Mouse (Mus musculus) intestine, postnatal 0 days (tissue): ENCODE results near the gene U2af1. TPM values are rescaled to one million over a fixed set of nuclear protein-coding genes. Genes with fewer than 3 reads are reported as not detected.

ENCODE experiments used
- ATAC-seq: fragments of 200-750 bp; cut with Nextera tagmentation; 2 replicates; pipeline ENCODE4 v1.8.0; 2017; ENCODE audit warnings: mild to moderate bottlenecking, moderate TSS enrichment, moderate library complexity
- H3K27ac ChIP-seq: fragments of 300-500 bp; sonication (generic); 2 replicates; pipeline ENCODE4 v1.5.1; 2014; ENCODE audit warnings: mild to moderate bottlenecking, low read depth, low read length, moderate library complexity
- H3K27me3 ChIP-seq: fragments of 300-500 bp; sonication (generic); replicated peaks from 2 replicates; pipeline ENCODE4 v1.6.1; 2014; ENCODE audit warnings: low read length, mixed read lengths; ENCODE audit not compliant: control insufficient read depth, insufficient read depth
- H3K36me3 ChIP-seq: fragments of 300-500 bp; sonication (generic); 2 replicates; pipeline ENCODE4 v1.6.1; 2014; ENCODE audit warnings: mild to moderate bottlenecking, moderate library complexity; ENCODE audit not compliant: control insufficient read depth, insufficient read depth
- H3K4me1 ChIP-seq: fragments of 300-500 bp; sonication (generic); replicated peaks from 2 replicates; pipeline ENCODE4 v1.6.1; 2014; ENCODE audit warnings: antibody characterized with exemption, low read length, mixed read lengths; ENCODE audit not compliant: control insufficient read depth, insufficient read depth
- H3K4me2 ChIP-seq: fragments of 300-500 bp; sonication (generic); replicated peaks from 2 replicates; pipeline ENCODE4 v1.6.1; 2014; ENCODE audit warnings: low read depth, mild to moderate bottlenecking, moderate library complexity
- H3K4me3 ChIP-seq: fragments of 300-500 bp; sonication (generic); 2 replicates; pipeline ENCODE4 v1.5.1; 2014; ENCODE audit warnings: low read depth, low read length
- H3K9ac ChIP-seq: fragments of 300-500 bp; sonication (generic); 2 replicates; pipeline ENCODE4 v1.6.1; 2014; ENCODE audit warnings: mild to moderate bottlenecking, low read depth, low read length
- H3K9me3 ChIP-seq: fragments of 300-500 bp; sonication (generic); 2 replicates; pipeline ENCODE4 v1.6.1; 2016; ENCODE audit warnings: mixed run types; ENCODE audit not compliant: control insufficient read depth
- CTCF ChIP-seq: sonication (generic); IDR thresholded peaks from 2 replicates; pipeline ENCODE4 v1.5.1; 2016; ENCODE audit warnings: low read depth, mild to moderate bottlenecking, control low read depth, antibody characterized with exemption, moderate library complexity
- WGBS: fragments of 180-500 bp; shearing (Covaris S2); extraction: QIAGEN DNeasy Blood & Tissue Kit; methylation state at CpG from one replicate; pipeline ENCODE4 v1.1.7; 2014; 5-methylcytosine and 5-hydroxymethylcytosine counted together
- polyA plus RNA-seq: library from polyadenylated mRNA; unstranded; fragments of >200 nt; fragmentation: Nextera tagmentation; extraction: Ambion mirVana; gene quantifications from 2 replicates; pipeline ENCODE4 v1.2.1, GENCODE M21; 2015

Gene U2af1
- polyA plus RNA-seq, 1 experiment from 2014 or later: 151 TPM

GRCm38 (mm10) chr17:31670163-31670562 lies 11.5 kb upstream of the U2af1 start:
- TF ChIP-seq CTCF: no peak

GRCm38 (mm10) chr17:31668306-31668705 lies 9.6 kb upstream of the U2af1 start:
- Histone ChIP-seq H3K4me3 (no peak overlapping the region), H3K27me3 (no peaks in the 10 kb centered on the region), H3K9me3 (no peaks in the 10 kb centered on the region), H3K36me3 (no peaks in the 10 kb centered on the region), H3K4me1 (no peaks in the 10 kb centered on the region), H3K27ac (no peak overlapping the region), H3K9ac (no peak overlapping the region), H3K4me2 (no peak overlapping the region)
- 72% methylated on average over 8 of the region's 9 CpGs for WGBS
- TF ChIP-seq CTCF: no peak
- no peak for ATAC-seq

More at GRCm38 (mm10) chr17:31670163-31670562, 11.5 kb upstream of the U2af1 start:
- 63% methylated on average over 11 of the region's 11 CpGs for WGBS
- H3K9me3 ChIP-seq: no peaks in the 10 kb centered on the region
- no peak overlapping the region for H3K4me3 ChIP-seq
- H3K9ac ChIP-seq: no peak overlapping the region
- no peak for ATAC-seq
- H3K36me3 ChIP-seq: no peaks in the 10 kb centered on the region
- no peaks in the 10 kb centered on the region for H3K4me1 ChIP-seq
- no peak overlapping the region for H3K4me2 ChIP-seq
- no peak overlapping the region for H3K27ac ChIP-seq
- no peaks in the 10 kb centered on the region for H3K27me3 ChIP-seq

GRCm38 (mm10) chr17:31664760-31665159 lies 6.1 kb upstream of the U2af1 start:
- 9% methylated on average over 4 of the region's 4 CpGs for WGBS
- TF ChIP-seq CTCF: peak; percentile 96
- ATAC-seq: peak; percentile 79

GRCm38 (mm10) chr17:31662855-31663254 lies 4.2 kb upstream of the U2af1 start:
- ATAC-seq: no peak
- H3K4me2 ChIP-seq: no peak overlapping the region
- no peaks in the 10 kb centered on the region for H3K9me3 ChIP-seq
- no peak overlapping the region for H3K27ac ChIP-seq
- 0 out of 2 replicates have a peak, but pooled peaks have one; percentile 21 for TF ChIP-seq CTCF
- 0 out of 2 replicates have a peak, but pooled peaks cover 5% of the 10 kb centered on the region for H3K4me1 ChIP-seq
- H3K4me3 ChIP-seq: no peak overlapping the region
- no peaks in the 10 kb centered on the region for H3K36me3 ChIP-seq
- no peak overlapping the region for H3K9ac ChIP-seq
- H3K27me3 ChIP-seq: no peaks in the 10 kb centered on the region

More at GRCm38 (mm10) chr17:31664760-31665159, 6.1 kb upstream of the U2af1 start:
- no peak overlapping the region for H3K4me2 ChIP-seq
- no peaks in the 10 kb centered on the region for H3K4me1 ChIP-seq
- H3K9me3 ChIP-seq: no peaks in the 10 kb centered on the region
- no peak overlapping the region for H3K4me3 ChIP-seq
- H3K36me3 ChIP-seq: no peaks in the 10 kb centered on the region
- no peak overlapping the region for H3K27ac ChIP-seq
- no peaks in the 10 kb centered on the region for H3K27me3 ChIP-seq
- no peak overlapping the region for H3K9ac ChIP-seq

GRCm38 (mm10) chr17:31660661-31661250 lies 2.1 kb upstream of the U2af1 start:
- no peaks in the 10 kb centered on the region for H3K27me3 ChIP-seq
- no peak overlapping the region for H3K4me3 ChIP-seq
- no peaks in the 10 kb centered on the region for H3K36me3 ChIP-seq
- no peak overlapping the region for H3K9ac ChIP-seq
- no peak overlapping the region for H3K4me2 ChIP-seq
- no peaks in the 10 kb centered on the region for H3K9me3 ChIP-seq
- ATAC-seq: no peak
- H3K27ac ChIP-seq: no peak overlapping the region
- TF ChIP-seq CTCF: no peak
- 72% methylated on average over 8 of the region's 8 CpGs for WGBS
- peaks cover 5% of the 10 kb centered on the region; the same call in 1 of the 2 replicates for H3K4me1 ChIP-seq

GRCm38 (mm10) chr17:31658136-31658467 lies 590 bp downstream of the U2af1 start:
- 0 out of 2 replicates have a peak, but pooled peaks have one; percentile 1 for ATAC-seq
- Histone ChIP-seq H3K4me3 (peak overlapping the region; percentile 97), H3K9me3 (no peaks in the 10 kb centered on the region), H3K9ac (peak overlapping the region; percentile 96), H3K4me1 (peaks cover 5% of the 10 kb centered on the region; the same call in 1 of the 2 replicates), H3K27ac (peak overlapping the region; percentile 86), H3K4me2 (peak overlapping the region; percentile 76), H3K36me3 (peaks cover 16% of the 10 kb centered on the region), H3K27me3 (no peaks in the 10 kb centered on the region)
- 0% methylated on average over 27 of the region's 27 CpGs for WGBS
- no peak for TF ChIP-seq CTCF
